Mouse (Mus musculus): ENCODE measurements at regions not wholly inside any gene's neighbourhood (a gene's known extent, or its start where the extent isn't known, plus 50 kb on each side); places are given as distances from the start of the nearest gene placed in this dataset.

GRCm38 (mm10) chr13:93243076-93243475, 50.9 kb upstream of the Tent2 start:
- H3K27ac ChIP-seq (replicated peaks; ENCODE audit: low read depth, low read length), result peak overlapping the region; percentile 29
- no peak overlapping the region for H3K4me3 ChIP-seq (ENCODE audit: insufficient read depth, low read depth, low read length)
- no peaks in the 10 kb centered on the region for H3K4me1 ChIP-seq (ENCODE audit: control insufficient read depth, insufficient read depth, insufficient read length, low read length)

DNA sequence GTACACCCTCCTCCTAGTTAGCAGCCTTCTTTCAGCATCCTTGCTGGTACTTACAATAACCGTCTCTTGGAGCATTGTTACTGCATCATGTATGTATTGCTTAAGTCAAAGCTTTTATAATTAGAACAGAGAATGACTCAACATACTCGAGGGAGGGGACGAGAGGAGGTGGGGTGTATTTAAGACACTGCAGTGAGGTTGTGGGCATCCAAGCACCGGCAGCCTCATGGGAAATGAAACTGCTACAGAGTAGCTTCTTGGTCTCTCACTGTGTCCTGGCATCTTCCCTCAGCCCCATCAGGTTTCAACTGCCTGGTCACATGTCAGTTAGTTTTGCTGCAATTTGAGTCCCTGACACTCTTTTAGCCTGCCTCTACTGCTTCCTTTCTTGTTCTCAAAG, 50.7 kb upstream of the Homer1 start:
- Histone ChIP-seq H3K4me3 (ENCODE audit: insufficient read depth, low read depth, low read length) (no peak overlapping the region), H3K27ac (replicated peaks; ENCODE audit: low read depth, low read length) (no peak overlapping the region), H3K4me1 (ENCODE audit: control insufficient read depth, insufficient read depth, insufficient read length, low read length) (no peaks in the 10 kb centered on the region)
